Mouse (Mus musculus) CH12.LX (cell line): ENCODE results near the gene Dnah8. TPM values are rescaled to one million over a fixed set of nuclear protein-coding genes. Genes with fewer than 3 reads are reported as not detected.

Experiments
- DNase-seq: peaks from one replicate; pipeline ENCODE4 v3.0.0-alpha.2; 2013; ENCODE audit errors: extremely low read depth
- H3K27ac ChIP-seq: 2 replicates; pipeline ENCODE4 v1.5.1; 2012; ENCODE audit warnings: low read depth, mild to moderate bottlenecking, control low read depth, moderate library complexity; ENCODE audit not compliant: insufficient read depth
- H3K27me3 ChIP-seq: replicated peaks from 2 replicates; pipeline ENCODE3; 2012; ENCODE audit warnings: inconsistent platforms
- H3K36me3 ChIP-seq, 2 experiments: replicated peaks in 1 of 2; 2 replicates each; pipeline versions ENCODE3 to v1.6.1; 2012; ENCODE audit warnings: inconsistent platforms in 1 of 2, low read length in 1 of 2, mild to moderate bottlenecking in 1 of 2, mixed read lengths in 1 of 2, moderate library complexity in 1 of 2; ENCODE audit not compliant: control insufficient read depth in 1 of 2, insufficient read depth in 1 of 2
- H3K4me1 ChIP-seq, 2 experiments: 2 replicates each; pipeline ENCODE4 v1.6.1; 2012; ENCODE audit warnings: inconsistent platforms in 1 of 2, moderate library complexity in 1 of 2; ENCODE audit not compliant: insufficient read depth in 2 of 2, control insufficient read depth in 1 of 2
- H3K4me2 ChIP-seq: 2 replicates; pipeline ENCODE4 v1.6.1; 2012; ENCODE audit warnings: low read depth, mild to moderate bottlenecking, control low read depth; ENCODE audit not compliant: poor library complexity, insufficient read depth, severe bottlenecking
- H3K4me3 ChIP-seq, 3 experiments: fragments of 150-350 bp in 1 of 3; sonication (generic) in 1 of 3; replicated peaks in 1 of 3; 2 replicates each; pipeline versions ENCODE3 to v1.5.1; 2011 to 2012; ENCODE audit warnings: low read depth in 2 of 3, low read length in 2 of 3, mild to moderate bottlenecking in 2 of 3, moderate library complexity in 2 of 3, control low read depth in 1 of 3, improper control_type of control experiment in 1 of 3, inconsistent platforms in 1 of 3, mixed read lengths in 1 of 3; ENCODE audit not compliant: poor library complexity in 1 of 3
- H3K79me2 ChIP-seq: replicated peaks from 2 replicates; pipeline ENCODE4 v1.6.1; 2012; ENCODE audit warnings: mild to moderate bottlenecking, moderate library complexity; ENCODE audit not compliant: control insufficient read depth, poor library complexity, insufficient read depth, severe bottlenecking; ENCODE audit errors: extremely low read depth
- H3K9ac ChIP-seq: 2 replicates; pipeline ENCODE4 v1.6.1; 2012; ENCODE audit warnings: low read depth, mild to moderate bottlenecking, control low read depth, moderate library complexity; ENCODE audit not compliant: insufficient read depth
- H3K9me3 ChIP-seq: replicated peaks from 2 replicates; pipeline ENCODE3; 2012; ENCODE audit warnings: low read length, inconsistent platforms, mixed read lengths
- ELF1 ChIP-seq: IDR thresholded peaks from 2 replicates; pipeline ENCODE4 v1.6.1; 2014; ENCODE audit warnings: low read depth, mild to moderate bottlenecking, inconsistent platforms, low read length, improper control_type of control experiment
- EP300 ChIP-seq: IDR thresholded peaks from 2 replicates; pipeline ENCODE4 v1.6.1; 2011; ENCODE audit warnings: low read length, improper control_type of control experiment
- HCFC1 ChIP-seq: IDR thresholded peaks from 2 replicates; pipeline ENCODE4 v1.6.1; 2012; ENCODE audit warnings: low read depth, mild to moderate bottlenecking, inconsistent platforms, low read length, improper control_type of control experiment
- IRF4 ChIP-seq: IDR thresholded peaks from 2 replicates; pipeline ENCODE4 v1.6.1; 2014; ENCODE audit warnings: low read depth, mild to moderate bottlenecking, inconsistent platforms, low read length, improper control_type of control experiment
- KAT2A ChIP-seq: IDR thresholded peaks from 2 replicates; pipeline ENCODE4 v1.6.1; 2012; ENCODE audit warnings: low read length, improper control_type of control experiment, inconsistent platforms; ENCODE audit not compliant: insufficient replicate concordance
- MAX ChIP-seq: IDR thresholded peaks from 2 replicates; pipeline ENCODE4 v1.6.1; 2011; ENCODE audit warnings: low read length, improper control_type of control experiment
- MAZ ChIP-seq: IDR thresholded peaks from 2 replicates; pipeline ENCODE4 v1.6.1; 2012; ENCODE audit warnings: low read depth, mild to moderate bottlenecking, inconsistent platforms, low read length, improper control_type of control experiment, moderate library complexity
- NELFE ChIP-seq: IDR thresholded peaks from 2 replicates; pipeline ENCODE4 v1.6.1; 2011; ENCODE audit warnings: low read depth, low read length, improper control_type of control experiment
- NRF1 ChIP-seq: IDR thresholded peaks from 2 replicates; pipeline ENCODE4 v1.6.1; 2014; ENCODE audit warnings: low read depth, mild to moderate bottlenecking, inconsistent platforms, low read length, improper control_type of control experiment, moderate library complexity
- POLR2A ChIP-seq: IDR thresholded peaks from 2 replicates; pipeline ENCODE4 v1.6.1; 2011; ENCODE audit warnings: low read depth, mild to moderate bottlenecking, improper control_type of control experiment, low read length
- RAD21 ChIP-seq: IDR thresholded peaks from 2 replicates; pipeline ENCODE4 v1.6.1; 2011; ENCODE audit warnings: low read depth, mild to moderate bottlenecking, low read length, improper control_type of control experiment, moderate library complexity
- TBP ChIP-seq: conservative IDR thresholded peaks from 2 replicates; pipeline ENCODE4 v1.6.1; 2011; ENCODE audit warnings: low read depth, low read length, improper control_type of control experiment
- TCF12 ChIP-seq: IDR thresholded peaks from 2 replicates; pipeline ENCODE4 v1.6.1; 2014; ENCODE audit warnings: low read depth, mild to moderate bottlenecking, inconsistent platforms, low read length, improper control_type of control experiment
- UBTF ChIP-seq: IDR thresholded peaks from 2 replicates; pipeline ENCODE4 v1.6.1; 2012; ENCODE audit warnings: low read depth, mild to moderate bottlenecking, inconsistent platforms, low read length, improper control_type of control experiment, moderate library complexity
- ZKSCAN1 ChIP-seq: IDR thresholded peaks from 2 replicates; pipeline ENCODE4 v1.6.1; 2012; ENCODE audit warnings: low read depth, inconsistent platforms, low read length, improper control_type of control experiment, borderline replicate concordance
- dilution Hi-C: fragments of 300-500 bp; cut with MboI; formaldehyde crosslinking; loops from 2 replicates; pipeline ENCODE4 v1.14.3; 2020; ENCODE audit warnings: low sequenced_read_pairs; ENCODE audit not compliant: extremely low pct_unique_long_range_greater_than_20kb, extremely low pct_ligation_motif_present
- in situ Hi-C: fragments of 300-500 bp; cut with MboI; formaldehyde crosslinking; loops from 3 replicates; pipeline ENCODE4 v1.14.3; 2019; ENCODE audit warnings: low sequenced_read_pairs, low pct_ligation_motif_present, low pct_unique_long_range_greater_than_20kb, mixed read lengths
- polyA plus RNA-seq: library from polyadenylated mRNA; unstranded; fragments of >175 nt; gene quantifications from 2 replicates; pipeline ENCODE4 v1.2.1, GENCODE M21; 2012; ENCODE audit warnings: low read depth; ENCODE audit not compliant: insufficient read length
- total RNA-seq, 2 experiments: library from RNA; depleted of rRNA; stranded (reverse); fragments of 300-350 nt in 1 of 2; fragments of >200 nt in 1 of 2; gene quantifications; 2 replicates each; pipeline ENCODE4 v1.2.3; 2012 to 2014

The Dnah8 gene
- total and polyA plus RNA-seq, 3 experiments, result 0.09 to 0.99 TPM; not detected in 1

- H3K36me3 ChIP-seq, result peaks cover 0 to 16% of the 10 kb centered on the region in 2 experiments
- peaks cover 7 to 39% of the 10 kb centered on the region in 2 experiments for H3K4me1 ChIP-seq
- H3K27me3 ChIP-seq, result no peaks in the 10 kb centered on the region
- H3K9ac ChIP-seq, result no peak overlapping the region
- H3K4me2 ChIP-seq, result no peak overlapping the region
- in situ Hi-C loops (no loop called here), dilution Hi-C loops (no loop called here)
- TF ChIP-seq HCFC1, result no peak
- no peak for TF ChIP-seq ELF1
- no peak for TF ChIP-seq ZKSCAN1
- TF ChIP-seq TCF12, result no peak
- no peak for TF ChIP-seq NRF1
- no peak for TF ChIP-seq IRF4
- no peak overlapping the region for H3K4me3 ChIP-seq
- peaks cover 4% of the 10 kb centered on the region for H3K9me3 ChIP-seq
- no peak for DNase-seq
- H3K27ac ChIP-seq, result no peak overlapping the region
- peaks cover 20% of the 10 kb centered on the region for H3K79me2 ChIP-seq
These were observed 10.8 kb upstream of the Dnah8 start for GRCm38 (mm10) chr17:30613350-30613749.

GRCm38 (mm10) chr17:30616203-30616602 lies 8.0 kb upstream of the Dnah8 start:
- Histone ChIP-seq H3K27ac (no peak overlapping the region), H3K27me3 (no peaks in the 10 kb centered on the region), H3K4me3 (no peak overlapping the region), H3K79me2 (peaks cover 7% of the 10 kb centered on the region), H3K36me3 (no peaks in the 10 kb centered on the region), H3K9ac (no peak overlapping the region), H3K9me3 (peaks cover 4% of the 10 kb centered on the region), H3K4me2 (no peak overlapping the region), H3K4me1 (peaks cover 3 to 11% of the 10 kb centered on the region in 2 experiments; a peak in 3 of 4 replicates)
- no peak for TF ChIP-seq NRF1
- TF ChIP-seq NELFE, result no peak
- TF ChIP-seq RAD21, result no peak
- no peak for TF ChIP-seq MAZ
- TF ChIP-seq POLR2A, result no peak
- no peak for TF ChIP-seq UBTF
- no peak for TF ChIP-seq MAX
- TF ChIP-seq EP300, result no peak
- no peak for TF ChIP-seq KAT2A
- no peak for TF ChIP-seq TBP
- no peak for TF ChIP-seq IRF4
- no peak for TF ChIP-seq ELF1
- in situ Hi-C loops (no loop called here), dilution Hi-C loops (no loop called here)
- no peak for DNase-seq
